Mouse (Mus musculus): ENCODE measurements around the gene H2-M10.1. TPM values are rescaled to one million over a fixed set of nuclear protein-coding genes. Genes with fewer than 3 reads are reported as not detected.

H2-M10.1 gene
- polyA plus RNA-seq (2014; fragmentation: Illumina TruSeq; extraction: RNeasy Lipid Tissue Mini Kit (QIAGEN cat#74804); ENCODE audit: low read depth, low replicate concordance): not detected

GRCm38 (mm10) chr17:36326055-36326454 lies at the start of gene H2-M10.1:
TSS of gene H2-M10.1 (minus strand) at chr17:36326155.

GRCm38 (mm10) chr17:36368317-36368716 lies 42.4 kb upstream of the H2-M10.1 start, which contains the start of gene H2-M10.3:
TSS of gene H2-M10.3 (minus strand) at chr17:36368417.

DNA sequence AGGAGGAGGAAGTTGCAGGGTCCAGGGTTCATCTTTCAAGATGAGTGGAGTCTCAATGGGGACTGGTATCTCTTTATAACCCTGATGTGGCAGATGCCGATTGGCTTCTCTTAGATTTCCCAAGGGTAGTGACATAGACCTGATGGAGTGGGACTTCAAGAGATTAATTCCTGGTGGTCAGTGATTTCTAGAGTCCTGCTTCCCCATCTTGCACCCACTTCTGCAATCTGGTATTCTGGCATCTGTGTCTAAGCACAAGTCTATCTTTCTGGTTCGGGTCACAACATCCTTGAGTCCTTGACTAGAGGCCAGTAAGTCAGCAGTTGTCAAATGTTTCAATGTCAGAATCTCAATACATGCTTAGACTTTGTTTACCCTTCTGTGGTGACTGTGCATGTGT lies 39.6 kb downstream of the H2-M10.1 start, which contains the start of gene H2-M10.2:
TSS of gene H2-M10.2 (minus strand) at position 101 of the 400 bp plus-strand sequence.

Other genes starting within 250 kb of the H2-M10.1 start
- not detected for gene Gm19684, start 204.5 kb downstream of the H2-M10.1 start, polyA plus RNA-seq (2014; fragmentation: Illumina TruSeq; extraction: RNeasy Lipid Tissue Mini Kit (QIAGEN cat#74804); ENCODE audit: low read depth, low replicate concordance)
- not detected for gene Gm7030, start 196.7 kb downstream of the H2-M10.1 start, polyA plus RNA-seq (2014; fragmentation: Illumina TruSeq; extraction: RNeasy Lipid Tissue Mini Kit (QIAGEN cat#74804); ENCODE audit: low read depth, low replicate concordance)
- gene Gm8909, start 157.6 kb downstream of the H2-M10.1 start, polyA plus RNA-seq (2014; fragmentation: Illumina TruSeq; extraction: RNeasy Lipid Tissue Mini Kit (QIAGEN cat#74804); ENCODE audit: low read depth, low replicate concordance): 0.38 TPM
- not detected for gene H2-T3, start 135.9 kb downstream of the H2-M10.1 start, polyA plus RNA-seq (2014; fragmentation: Illumina TruSeq; extraction: RNeasy Lipid Tissue Mini Kit (QIAGEN cat#74804); ENCODE audit: low read depth, low replicate concordance)
- gene Rpp21, start 68.1 kb downstream of the H2-M10.1 start, polyA plus RNA-seq (2014; fragmentation: Illumina TruSeq; extraction: RNeasy Lipid Tissue Mini Kit (QIAGEN cat#74804); ENCODE audit: low read depth, low replicate concordance): 39.0 TPM
- 29.8 TPM for gene Trim39, start 53.9 kb downstream of the H2-M10.1 start, polyA plus RNA-seq (2014; fragmentation: Illumina TruSeq; extraction: RNeasy Lipid Tissue Mini Kit (QIAGEN cat#74804); ENCODE audit: low read depth, low replicate concordance)
- gene H2-M10.2, start 39.7 kb downstream of the H2-M10.1 start, polyA plus RNA-seq (2014; fragmentation: Illumina TruSeq; extraction: RNeasy Lipid Tissue Mini Kit (QIAGEN cat#74804); ENCODE audit: low read depth, low replicate concordance): not detected
- not detected for gene H2-M10.3, start 42.3 kb upstream of the H2-M10.1 start, polyA plus RNA-seq (2014; fragmentation: Illumina TruSeq; extraction: RNeasy Lipid Tissue Mini Kit (QIAGEN cat#74804); ENCODE audit: low read depth, low replicate concordance)
- not detected for gene H2-M10.4, start 136.2 kb upstream of the H2-M10.1 start, polyA plus RNA-seq (2014; fragmentation: Illumina TruSeq; extraction: RNeasy Lipid Tissue Mini Kit (QIAGEN cat#74804); ENCODE audit: low read depth, low replicate concordance)
- gene H2-M11, start 220.9 kb upstream of the H2-M10.1 start, polyA plus RNA-seq (2014; fragmentation: Illumina TruSeq; extraction: RNeasy Lipid Tissue Mini Kit (QIAGEN cat#74804); ENCODE audit: low read depth, low replicate concordance): not detected